Mouse (Mus musculus) heart, embryonic 12.5 days (tissue): Measurements from ENCODE around the gene 1700125H20Rik. TPM values are rescaled to one million over a fixed set of nuclear protein-coding genes. Genes with fewer than 3 reads are reported as not detected.
A peak's percentile ranks its signal among the peaks of the same experiment; 100 is the strongest.

ENCODE experiments used
- ATAC-seq: fragments of 200-750 bp; cut with Nextera tagmentation; 2 replicates; pipeline ENCODE4 v1.8.0; 2017; ENCODE audit warnings: moderate TSS enrichment, moderate library complexity; ENCODE audit not compliant: insufficient number of reproducible peaks, low FRiP score
- H3K27ac ChIP-seq: fragments of 300-500 bp; sonication (generic); 2 replicates; pipeline ENCODE4 v1.5.1; 2016; ENCODE audit warnings: mild to moderate bottlenecking, moderate library complexity; ENCODE audit not compliant: poor library complexity, severe bottlenecking
- H3K27me3 ChIP-seq: fragments of 300-500 bp; sonication (generic); replicated peaks from 2 replicates; pipeline ENCODE4 v1.6.1; 2016; ENCODE audit warnings: mild to moderate bottlenecking, moderate library complexity
- H3K36me3 ChIP-seq: fragments of 300-500 bp; sonication (generic); 2 replicates; pipeline ENCODE4 v1.6.1; 2016; ENCODE audit warnings: mild to moderate bottlenecking, moderate library complexity
- H3K4me1 ChIP-seq: fragments of 300-500 bp; sonication (generic); replicated peaks from 2 replicates; pipeline ENCODE4 v1.6.1; 2016; ENCODE audit warnings: mild to moderate bottlenecking
- H3K4me2 ChIP-seq: fragments of 300-500 bp; sonication (generic); 2 replicates; pipeline ENCODE4 v1.6.1; 2016; ENCODE audit warnings: mild to moderate bottlenecking, moderate library complexity
- H3K4me3 ChIP-seq: fragments of 300-500 bp; sonication (generic); 2 replicates; pipeline ENCODE4 v1.5.1; 2016; ENCODE audit warnings: mild to moderate bottlenecking
- H3K9ac ChIP-seq: fragments of 300-500 bp; sonication (generic); 2 replicates; pipeline ENCODE4 v1.6.1; 2016; ENCODE audit warnings: mild to moderate bottlenecking, moderate library complexity
- H3K9me3 ChIP-seq: fragments of 300-500 bp; sonication (generic); replicated peaks from 2 replicates; pipeline ENCODE4 v1.6.1; 2016; ENCODE audit warnings: mild to moderate bottlenecking, moderate library complexity
- WGBS: fragments of 180-500 bp; shearing (Covaris S2); methylation state at CpG from one replicate; pipeline ENCODE4 v1.1.7; 2016; 5-methylcytosine and 5-hydroxymethylcytosine counted together
- polyA plus RNA-seq: library from polyadenylated mRNA; unstranded; fragments of >200 nt; fragmentation: Nextera tagmentation; extraction: Ambion mirVana; gene quantifications from 2 replicates; pipeline ENCODE4 v1.2.1, GENCODE M21; 2016

Gene 1700125H20Rik
- not detected in 2 replicates for polyA plus RNA-seq

DNA sequence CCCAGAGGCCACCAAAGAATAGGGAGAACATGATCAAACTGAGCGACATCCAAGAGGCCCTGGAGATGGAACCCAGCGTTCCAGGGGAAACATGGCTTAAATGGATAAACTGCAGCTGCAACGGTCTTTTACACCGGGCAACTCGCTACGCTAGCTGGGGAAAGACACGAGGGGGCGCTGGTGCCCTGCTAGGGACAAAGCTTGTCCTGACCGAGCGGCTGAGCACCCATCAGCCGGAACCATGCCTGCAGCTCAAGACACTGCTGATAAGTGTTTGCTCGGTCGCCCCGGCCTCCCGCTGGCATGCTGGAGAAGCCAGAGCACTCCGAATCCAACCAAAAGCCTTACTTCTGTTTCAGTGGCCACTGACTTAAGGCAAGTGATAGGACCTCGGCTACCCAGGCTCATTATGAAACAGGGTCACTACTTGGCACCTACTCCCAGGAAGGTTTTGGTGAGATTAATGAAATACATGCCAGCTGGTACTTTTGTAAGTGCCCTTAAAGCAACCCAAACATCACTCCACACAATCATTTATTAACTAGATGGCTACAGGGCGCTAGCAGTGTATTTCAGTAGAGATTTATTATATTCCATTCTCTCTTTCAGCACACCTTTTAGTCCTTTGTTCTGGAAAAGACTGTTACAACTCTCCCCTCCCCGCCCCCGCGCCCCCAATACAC lies at the start of gene 1700125H20Rik:
TSS of gene 1700125H20Rik (plus strand) at position 347 of the 683 bp plus-strand sequence.
- Histone ChIP-seq H3K36me3 (no peaks in the 10 kb centered on the region), H3K27ac (no peak within 1 kb of the TSS), H3K9me3 (no peaks in the 10 kb centered on the region), H3K27me3 (no peaks in the 10 kb centered on the region), H3K4me3 (peak within 1 kb of the TSS; percentile 36), H3K4me2 (peak within 1 kb of the TSS; percentile 70), H3K4me1 (0 out of 2 replicates have a peak, but pooled peaks cover 5% of the 10 kb centered on the region), H3K9ac (peak within 1 kb of the TSS; percentile 29; the same call in 1 of the 2 replicates)
- ATAC-seq: peak; percentile 84
- WGBS: 14% methylated on average over 21 of the region's 21 CpGs

DNA sequence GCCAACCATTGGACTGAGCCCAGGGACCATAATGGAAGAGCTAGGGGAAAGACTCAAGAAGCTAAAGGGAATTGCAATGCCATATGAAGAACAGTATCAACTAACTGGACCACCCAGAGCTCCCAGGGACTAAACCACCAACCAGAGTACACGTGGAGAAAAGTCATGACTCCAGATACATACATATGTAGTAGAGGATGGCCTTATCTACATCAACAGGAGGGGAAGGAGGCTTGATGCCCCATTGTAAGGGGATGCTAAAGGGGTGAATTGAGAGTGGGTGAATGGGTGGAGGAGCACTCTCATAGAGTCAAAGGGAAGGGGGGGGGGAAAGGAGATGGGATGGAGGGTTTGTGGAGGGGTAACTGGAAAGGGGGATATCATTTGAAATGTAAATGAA lies 48.1 kb upstream of the 1700125H20Rik start:
- Histone ChIP-seq H3K4me1 (0 out of 2 replicates have a peak, but pooled peaks cover 2% of the 10 kb centered on the region), H3K4me3 (no peak overlapping the region), H3K4me2 (no peak overlapping the region), H3K36me3 (no peaks in the 10 kb centered on the region), H3K27ac (no peak overlapping the region), H3K27me3 (no peaks in the 10 kb centered on the region), H3K9ac (no peak overlapping the region), H3K9me3 (no peaks in the 10 kb centered on the region)
- ATAC-seq: no peak
- 81% methylated on average over 1 of the region's 1 CpGs for WGBS

DNA sequence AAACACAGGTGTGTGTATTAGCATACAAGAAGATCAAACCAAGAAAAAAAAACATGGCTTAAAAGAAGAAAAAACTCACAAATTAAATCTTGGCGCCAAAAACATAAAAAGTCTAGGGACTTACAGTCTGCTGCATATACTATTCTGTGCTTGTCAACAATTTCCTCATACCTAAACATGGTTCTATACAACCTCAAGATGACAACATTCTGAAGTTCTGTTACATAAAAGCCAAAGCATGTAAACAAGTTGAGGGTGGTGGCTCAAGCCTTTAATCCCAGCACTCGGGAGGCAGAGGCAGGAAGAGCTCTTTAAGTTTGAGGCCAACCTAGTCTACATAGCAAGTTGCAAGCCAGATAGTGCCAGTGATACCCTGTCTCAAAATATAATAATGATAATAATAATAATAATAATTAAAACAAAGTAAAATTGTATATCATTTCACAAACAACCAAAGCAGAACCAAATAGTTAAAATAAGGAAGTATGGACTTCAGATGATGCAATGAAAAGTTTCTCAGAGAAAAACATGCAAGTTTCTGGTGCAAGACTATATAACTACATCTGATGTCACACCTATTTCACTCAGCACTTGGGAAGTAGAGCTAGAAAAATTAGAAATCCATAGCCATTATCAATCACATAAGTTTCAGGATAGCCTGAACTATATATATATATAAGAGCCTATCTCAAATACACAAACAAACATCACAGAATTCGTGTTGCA lies 46.8 kb upstream of the 1700125H20Rik start:
- 0 out of 2 replicates have a peak, but pooled peaks cover 2% of the 10 kb centered on the region for H3K4me1 ChIP-seq
- no peak for ATAC-seq
- WGBS: 80% methylated on average over 3 of the region's 3 CpGs
- H3K36me3 ChIP-seq: no peaks in the 10 kb centered on the region
- no peak overlapping the region for H3K4me3 ChIP-seq
- H3K27ac ChIP-seq: no peak overlapping the region
- H3K9me3 ChIP-seq: no peaks in the 10 kb centered on the region
- H3K9ac ChIP-seq: no peak overlapping the region
- no peak overlapping the region for H3K4me2 ChIP-seq
- no peaks in the 10 kb centered on the region for H3K27me3 ChIP-seq

DNA sequence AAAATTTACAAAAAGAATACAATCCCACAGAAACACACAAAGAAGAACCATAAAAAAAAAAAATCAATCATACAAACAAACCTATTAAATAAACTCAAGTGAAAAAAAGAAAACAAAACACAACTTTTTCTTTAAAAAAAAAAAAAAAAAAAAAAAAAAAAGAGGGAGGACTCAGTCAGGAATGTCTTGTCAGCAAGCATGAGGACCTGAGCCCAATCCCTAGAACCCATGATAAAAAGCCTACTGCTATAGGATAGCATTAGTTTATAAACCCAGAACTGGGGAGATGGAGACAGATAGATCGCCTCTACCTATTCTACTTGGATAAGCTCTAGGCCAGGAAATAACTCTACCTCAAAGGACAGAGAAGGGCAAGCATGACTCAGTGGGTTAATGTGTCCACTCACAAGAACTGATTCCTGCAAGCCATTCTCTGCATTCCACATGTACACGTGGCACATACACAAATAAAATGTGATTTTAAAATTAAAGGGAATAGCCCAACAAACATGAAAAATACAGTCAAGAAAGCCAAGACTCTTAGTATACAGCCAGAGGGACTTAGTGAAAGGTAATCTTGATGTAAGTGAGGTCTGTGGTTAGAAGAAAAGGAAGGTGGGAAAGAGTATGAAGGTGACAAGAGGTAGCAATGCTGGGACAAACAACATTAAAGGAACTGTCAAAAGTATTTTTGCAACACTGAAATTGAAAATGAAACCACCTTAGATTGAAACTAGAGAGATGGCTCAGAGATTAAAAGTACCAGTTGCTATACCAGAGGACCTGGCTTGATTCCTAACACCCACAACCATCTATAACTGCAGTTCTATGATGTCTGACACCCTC lies 43.7 kb upstream of the 1700125H20Rik start:
- 68% methylated on average over 2 of the region's 2 CpGs for WGBS
- Histone ChIP-seq H3K9me3 (no peaks in the 10 kb centered on the region), H3K9ac (no peak overlapping the region), H3K27me3 (no peaks in the 10 kb centered on the region), H3K4me1 (0 out of 2 replicates have a peak, but pooled peaks cover 2% of the 10 kb centered on the region), H3K36me3 (no peaks in the 10 kb centered on the region), H3K27ac (no peak overlapping the region), H3K4me3 (no peak overlapping the region), H3K4me2 (no peak overlapping the region)
- ATAC-seq: no peak

DNA sequence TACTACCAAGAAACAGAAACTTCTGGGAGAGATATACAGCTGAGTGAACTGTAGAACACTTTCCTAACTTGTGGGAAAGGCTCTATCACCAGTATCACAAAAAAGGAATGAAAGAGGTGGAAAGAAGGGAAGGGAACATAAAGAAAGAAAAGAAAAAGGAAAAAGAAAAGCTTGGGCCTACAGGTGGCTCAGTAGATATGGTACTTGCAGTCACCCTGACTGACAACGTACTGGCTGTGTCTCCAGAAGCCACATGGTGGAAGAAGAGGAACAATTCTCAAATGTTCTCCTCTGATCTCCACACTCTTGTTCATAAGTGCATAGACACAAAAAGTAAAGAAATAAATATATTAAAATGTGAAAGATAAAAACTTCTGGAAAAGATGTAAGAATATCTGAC lies 41.3 kb upstream of the 1700125H20Rik start:
- no peak for ATAC-seq
- H3K4me1 ChIP-seq: 0 out of 2 replicates have a peak, but pooled peaks cover 2% of the 10 kb centered on the region
- no peak overlapping the region for H3K4me3 ChIP-seq
- H3K36me3 ChIP-seq: no peaks in the 10 kb centered on the region
- H3K27ac ChIP-seq: no peak overlapping the region
- no peaks in the 10 kb centered on the region for H3K27me3 ChIP-seq
- no peaks in the 10 kb centered on the region for H3K9me3 ChIP-seq
- 73% methylated on average over 1 of the region's 1 CpGs for WGBS
- H3K4me2 ChIP-seq: no peak overlapping the region
- H3K9ac ChIP-seq: no peak overlapping the region

DNA sequence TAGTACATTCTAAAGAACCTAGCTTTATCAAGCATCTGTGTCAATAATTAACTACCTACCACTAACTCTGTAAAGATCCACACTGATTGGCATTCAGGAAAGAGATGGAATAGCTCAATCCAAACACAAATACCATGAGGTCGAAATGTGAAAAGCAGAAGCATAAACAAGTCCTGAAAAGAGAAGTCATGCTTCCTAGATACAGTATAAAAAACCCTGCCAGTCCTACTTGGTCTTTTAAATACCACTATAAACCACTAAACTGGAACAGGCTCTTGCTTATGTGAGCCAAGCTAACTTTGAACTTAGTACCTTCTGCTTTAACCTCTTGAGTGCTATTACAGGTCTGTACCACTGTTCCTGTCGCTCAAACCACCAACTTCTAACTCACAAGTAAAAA lies 38.7 kb upstream of the 1700125H20Rik start:
- Histone ChIP-seq H3K4me3 (no peak overlapping the region), H3K4me2 (no peak overlapping the region), H3K4me1 (no peaks in the 10 kb centered on the region), H3K27ac (no peak overlapping the region), H3K36me3 (no peaks in the 10 kb centered on the region), H3K9ac (no peak overlapping the region), H3K27me3 (no peaks in the 10 kb centered on the region), H3K9me3 (no peaks in the 10 kb centered on the region)
- ATAC-seq: no peak
- 68% methylated on average over 2 of the region's 2 CpGs for WGBS

DNA sequence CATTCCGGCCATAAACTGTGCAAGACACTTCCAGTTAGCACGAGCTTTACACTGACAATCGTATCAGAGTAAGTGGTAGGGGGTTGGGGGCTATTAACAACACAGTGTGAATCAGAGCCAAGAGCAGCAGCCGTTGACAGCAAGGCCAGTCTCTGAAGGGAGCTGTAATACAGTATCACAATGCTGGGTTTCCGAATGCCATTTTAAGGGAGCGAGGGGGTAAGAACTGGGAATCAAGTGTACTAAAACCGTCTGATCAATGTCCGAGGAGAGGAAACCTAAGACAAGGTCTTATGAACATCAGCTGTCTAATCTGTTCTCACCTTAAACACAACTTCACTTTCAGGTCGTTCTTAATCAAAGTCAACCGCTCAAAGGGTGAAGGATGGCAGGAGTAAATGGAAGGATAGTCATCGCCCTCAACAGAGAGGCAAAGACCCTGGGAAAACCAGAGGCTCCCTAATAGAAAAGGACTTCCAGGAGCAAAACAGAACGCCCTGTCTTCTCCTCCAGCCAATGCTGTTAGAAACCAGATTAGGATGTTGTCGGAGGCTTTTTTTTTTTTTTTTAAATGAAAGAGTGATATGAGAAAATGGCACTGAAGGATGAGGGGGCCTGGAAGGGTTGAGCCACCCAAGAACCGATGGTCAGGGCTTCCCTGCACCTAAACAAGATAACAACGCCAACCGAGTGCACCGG lies 31.3 kb upstream of the 1700125H20Rik start:
- Histone ChIP-seq H3K9ac (peak overlapping the region; percentile 91), H3K9me3 (no peaks in the 10 kb centered on the region), H3K4me1 (peaks cover 3% of the 10 kb centered on the region; the same call in 1 of the 2 replicates), H3K27ac (peak overlapping the region; percentile 85), H3K27me3 (no peaks in the 10 kb centered on the region), H3K4me2 (peak overlapping the region; percentile 67), H3K36me3 (no peaks in the 10 kb centered on the region), H3K4me3 (peak overlapping the region; percentile 87)
- under 1% methylated on average over 17 of the region's 17 CpGs for WGBS
- no peak; the same call in 1 of the 2 replicates for ATAC-seq

DNA sequence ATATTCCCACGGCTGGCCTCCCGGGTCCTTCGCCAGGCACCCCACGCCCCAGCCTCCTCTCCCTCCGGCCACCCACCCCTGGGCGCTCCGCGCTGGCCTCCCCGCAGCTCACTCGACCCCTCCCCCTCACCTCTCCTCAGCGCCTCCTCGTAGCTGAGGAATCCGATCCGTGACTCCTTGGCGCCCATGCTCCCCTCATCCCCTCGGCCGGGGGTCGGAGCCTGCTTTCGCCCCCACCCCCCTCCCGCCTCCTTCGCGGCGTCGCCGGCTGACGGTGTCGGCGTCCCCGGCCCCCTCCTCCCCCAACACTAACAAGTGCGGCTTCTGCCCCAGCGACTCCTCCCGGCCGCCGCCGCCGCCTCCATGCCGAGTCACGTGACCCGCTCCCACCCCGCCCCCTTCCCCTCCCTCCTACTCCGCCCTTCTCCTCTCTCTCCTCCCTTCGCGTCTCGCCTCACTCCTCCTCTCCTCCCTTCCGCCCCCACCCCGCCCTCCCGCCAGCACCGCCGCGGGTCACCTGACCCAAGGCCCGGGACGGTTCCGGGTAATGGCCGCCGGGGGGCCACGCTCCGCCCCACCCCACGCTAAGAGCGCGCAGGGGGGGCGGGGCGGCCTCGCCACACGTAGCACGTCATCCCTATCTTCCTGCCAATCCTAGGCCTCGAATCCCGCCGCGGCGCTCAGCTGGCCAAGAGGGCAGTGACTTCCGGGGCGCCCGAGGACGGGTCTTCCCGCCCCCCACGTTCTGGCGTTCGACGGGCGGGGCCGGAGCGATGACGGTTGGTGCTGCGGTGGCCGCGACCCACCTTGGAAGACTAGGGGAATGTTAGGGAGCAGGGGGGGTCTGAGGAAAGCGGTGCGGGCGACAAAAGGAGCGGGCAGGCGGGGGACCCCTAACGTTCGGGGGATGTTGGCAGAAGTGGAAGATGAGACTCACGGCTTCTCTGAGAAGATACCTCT lies 30.3 kb upstream of the 1700125H20Rik start, which contains the start of gene Usp32:
TSS of gene Usp32 (minus strand) at position 581 of the 960 bp plus-strand sequence.
- H3K36me3 ChIP-seq: no peaks in the 10 kb centered on the region
- ATAC-seq: peak; percentile 99
- H3K4me1 ChIP-seq: peaks cover 3% of the 10 kb centered on the region; the same call in 1 of the 2 replicates
- peak within 1 kb of the TSS; percentile 91 for H3K9ac ChIP-seq
- no peaks in the 10 kb centered on the region for H3K9me3 ChIP-seq
- peak within 1 kb of the TSS; percentile 85 for H3K27ac ChIP-seq
- peak within 1 kb of the TSS; percentile 74 for H3K4me2 ChIP-seq
- no peaks in the 10 kb centered on the region for H3K27me3 ChIP-seq
- peak within 1 kb of the TSS; percentile 87 for H3K4me3 ChIP-seq
- WGBS: under 1% methylated on average over 85 of the region's 94 CpGs

DNA sequence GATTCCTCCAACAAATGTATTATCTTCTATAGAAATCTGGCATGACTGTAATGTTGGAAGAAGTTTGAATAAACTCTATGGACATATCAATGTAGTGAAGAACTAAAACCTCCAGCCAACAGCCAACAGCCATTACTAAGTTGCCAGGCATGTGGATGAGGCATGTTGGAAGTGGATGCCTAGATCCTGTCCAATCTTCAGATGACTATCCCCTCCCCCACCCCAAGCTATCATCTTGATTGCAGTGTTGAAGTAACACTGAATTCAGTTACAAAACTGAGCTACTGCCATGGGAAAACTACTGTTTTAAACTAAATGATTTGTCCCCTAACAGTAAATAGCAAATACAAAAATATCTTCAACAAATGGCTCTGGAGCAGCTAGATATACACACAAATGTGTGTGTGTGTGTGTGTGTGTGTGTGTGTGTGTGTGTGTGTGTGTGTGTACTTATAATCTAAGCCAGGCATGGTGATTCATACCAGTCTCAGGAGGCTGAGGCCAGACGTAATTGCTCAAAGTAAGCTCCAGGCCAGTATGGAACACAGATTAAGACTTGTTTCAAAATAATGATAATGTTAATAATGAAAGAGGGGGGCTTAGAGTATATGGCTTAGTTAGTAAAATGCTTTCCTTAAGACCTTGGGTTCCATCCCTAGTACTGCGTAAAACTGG lies 17.8 kb upstream of the 1700125H20Rik start:
- Histone ChIP-seq H3K36me3 (no peaks in the 10 kb centered on the region), H3K9ac (no peak overlapping the region), H3K4me2 (no peak overlapping the region), H3K9me3 (no peaks in the 10 kb centered on the region), H3K27me3 (no peaks in the 10 kb centered on the region), H3K4me3 (no peak overlapping the region), H3K27ac (no peak overlapping the region), H3K4me1 (no peaks in the 10 kb centered on the region)
- 77% methylated on average over 2 of the region's 2 CpGs for WGBS
- ATAC-seq: no peak
